Mouse (Mus musculus): Measurements from ENCODE around the gene Gm45062. TPM values are rescaled to one million over a fixed set of nuclear protein-coding genes. Genes with fewer than 3 reads are reported as not detected.

The Gm45062 gene
- polyA plus RNA-seq, 1 experiment from 2014 or later: 9.0 TPM

DNA sequence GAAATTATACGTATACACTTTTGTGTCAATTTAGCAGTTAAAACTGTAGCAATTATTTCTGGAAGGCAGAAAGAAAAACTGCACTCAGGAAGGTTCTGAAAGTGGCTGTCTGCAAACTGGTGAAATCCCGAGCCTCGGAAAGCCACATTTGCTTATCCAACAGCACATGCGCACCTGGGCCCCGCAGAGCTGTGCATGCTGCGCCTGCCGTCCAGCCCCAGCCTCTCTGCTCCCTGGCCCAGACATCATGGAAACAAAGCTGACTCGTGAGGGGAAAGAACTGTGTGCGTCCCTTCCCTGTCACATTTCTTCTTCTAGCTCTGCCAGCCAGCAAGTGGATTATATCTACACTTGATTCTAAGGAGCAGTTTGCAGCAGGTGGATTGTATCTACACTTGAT, 154.8 kb downstream of the Gm45062 start:
- Histone ChIP-seq H3K4me3 (no peak overlapping the region), H3K36me3 (no peaks in the 10 kb centered on the region), H3K9me3 (replicated peaks) (no peaks in the 10 kb centered on the region), H3K27me3 (ENCODE audit: low read depth, poor library complexity, severe bottlenecking) (no peaks in the 10 kb centered on the region), H3K4me1 (0 out of 2 replicates have a peak, but pooled peaks cover 5% of the 10 kb centered on the region), H3K27ac (replicated peaks) (no peak overlapping the region)
- no peak for DNase-seq (ENCODE audit: low spot score)
- WGBS: 59% methylated on average over 9 of the region's 9 CpGs

- Histone ChIP-seq H3K27me3 (ENCODE audit: low read depth, poor library complexity, severe bottlenecking) (no peaks in the 10 kb centered on the region), H3K9me3 (replicated peaks) (no peaks in the 10 kb centered on the region), H3K4me3 (no peak overlapping the region), H3K36me3 (no peaks in the 10 kb centered on the region), H3K27ac (replicated peaks) (no peak overlapping the region), H3K4me1 (0 out of 2 replicates have a peak, but pooled peaks cover 5% of the 10 kb centered on the region)
- DNase-seq (ENCODE audit: low spot score): no peak
- 73% methylated on average over 5 of the region's 5 CpGs for WGBS
These were observed 156.6 kb downstream of the Gm45062 start for GRCm38 (mm10) chr6:8415823-8416222.

GRCm38 (mm10) chr6:8416802-8417569, 157.7 kb downstream of the Gm45062 start:
- Histone ChIP-seq H3K4me1 (0 out of 2 replicates have a peak, but pooled peaks cover 5% of the 10 kb centered on the region), H3K27ac (replicated peaks) (no peak overlapping the region)

DNA sequence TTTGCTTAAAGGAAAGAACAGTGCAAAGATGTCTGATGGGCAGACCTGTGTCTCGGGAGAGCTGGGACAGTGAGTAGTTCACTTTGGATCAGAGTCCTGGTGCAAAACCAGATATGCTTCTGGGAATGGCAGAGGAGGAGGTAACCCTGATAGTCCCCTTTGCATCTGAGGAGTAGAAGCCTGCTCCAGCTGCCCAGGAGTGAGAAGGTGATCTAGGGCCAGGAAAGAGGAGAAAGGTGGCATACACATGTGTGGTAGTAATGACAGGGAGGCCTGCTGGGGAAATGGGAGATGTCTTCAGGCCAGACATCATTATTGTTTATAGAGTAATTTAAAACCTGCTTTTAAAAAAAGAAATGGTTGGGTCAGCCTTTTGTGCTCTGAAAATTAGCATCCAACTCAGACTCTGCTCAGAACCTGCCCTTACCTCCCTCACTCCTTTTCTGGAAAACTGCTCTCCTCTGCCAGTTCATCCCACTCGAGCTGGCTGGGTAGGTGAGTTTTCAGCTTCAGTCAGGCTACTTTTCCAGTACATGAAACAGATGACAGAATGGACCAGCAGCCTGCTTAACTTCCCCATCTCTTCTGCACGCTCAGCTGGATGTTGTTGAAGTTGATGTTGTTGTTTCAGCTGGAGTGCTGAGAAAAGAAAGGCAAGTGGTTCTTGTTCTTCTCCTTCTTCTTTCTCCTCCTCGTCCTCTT, 160.4 kb downstream of the Gm45062 start:
- DNase-seq (ENCODE audit: low spot score): no peak
- no peaks in the 10 kb centered on the region for H3K27me3 ChIP-seq (ENCODE audit: low read depth, poor library complexity, severe bottlenecking)
- WGBS: 73% methylated on average over 4 of the region's 4 CpGs
- H3K4me1 ChIP-seq: no peaks in the 10 kb centered on the region
- no peaks in the 10 kb centered on the region for H3K9me3 ChIP-seq (replicated peaks)
- no peak overlapping the region for H3K4me3 ChIP-seq
- H3K27ac ChIP-seq (replicated peaks): no peak overlapping the region
- no peaks in the 10 kb centered on the region for H3K36me3 ChIP-seq

More at GRCm38 (mm10) chr6:8416802-8417569, 157.7 kb downstream of the Gm45062 start:
- no peaks in the 10 kb centered on the region for H3K27me3 ChIP-seq (ENCODE audit: low read depth, poor library complexity, severe bottlenecking)
- H3K9me3 ChIP-seq (replicated peaks): no peaks in the 10 kb centered on the region
- H3K36me3 ChIP-seq: no peaks in the 10 kb centered on the region
- DNase-seq (ENCODE audit: low spot score): no peak
- WGBS: 84% methylated on average over 8 of the region's 8 CpGs
- H3K4me3 ChIP-seq: no peak overlapping the region

GRCm38 (mm10) chr6:8420187-8420503, 160.9 kb downstream of the Gm45062 start:
- H3K27ac ChIP-seq (replicated peaks): no peak overlapping the region
- no peak for DNase-seq (ENCODE audit: low spot score)
- 83% methylated on average over 1 of the region's 1 CpGs for WGBS
- H3K27me3 ChIP-seq (ENCODE audit: low read depth, poor library complexity, severe bottlenecking): no peaks in the 10 kb centered on the region
- no peak overlapping the region for H3K4me3 ChIP-seq
- H3K36me3 ChIP-seq: no peaks in the 10 kb centered on the region
- H3K4me1 ChIP-seq: no peaks in the 10 kb centered on the region
- H3K9me3 ChIP-seq (replicated peaks): no peaks in the 10 kb centered on the region

- H3K36me3 ChIP-seq: no peaks in the 10 kb centered on the region
- H3K9me3 ChIP-seq (replicated peaks): no peaks in the 10 kb centered on the region
- WGBS: 87% methylated on average over 5 of the region's 5 CpGs
- H3K4me1 ChIP-seq: no peaks in the 10 kb centered on the region
- no peak overlapping the region for H3K27ac ChIP-seq (replicated peaks)
- no peak for DNase-seq (ENCODE audit: low spot score)
- H3K27me3 ChIP-seq (ENCODE audit: low read depth, poor library complexity, severe bottlenecking): no peaks in the 10 kb centered on the region
- H3K4me3 ChIP-seq: no peak overlapping the region
These were observed 162.2 kb downstream of the Gm45062 start for GRCm38 (mm10) chr6:8421421-8421820.

- Histone ChIP-seq H3K27ac (replicated peaks) (no peak overlapping the region), H3K27me3 (ENCODE audit: low read depth, poor library complexity, severe bottlenecking) (no peaks in the 10 kb centered on the region), H3K36me3 (no peaks in the 10 kb centered on the region), H3K9me3 (replicated peaks) (no peaks in the 10 kb centered on the region), H3K4me3 (no peak overlapping the region), H3K4me1 (no peaks in the 10 kb centered on the region)
- no peak for DNase-seq (ENCODE audit: low spot score)
- WGBS: 85% methylated on average over 10 of the region's 10 CpGs
These were observed 162.8 kb downstream of the Gm45062 start for GRCm38 (mm10) chr6:8421959-8422581.

- no peaks in the 10 kb centered on the region for H3K9me3 ChIP-seq (replicated peaks)
- H3K4me1 ChIP-seq: no peaks in the 10 kb centered on the region
- no peak overlapping the region for H3K27ac ChIP-seq (replicated peaks)
- H3K27me3 ChIP-seq (ENCODE audit: low read depth, poor library complexity, severe bottlenecking): no peaks in the 10 kb centered on the region
- H3K36me3 ChIP-seq: no peaks in the 10 kb centered on the region
- DNase-seq (ENCODE audit: low spot score): no peak
- no peak overlapping the region for H3K4me3 ChIP-seq
- WGBS: 85% methylated on average over 2 of the region's 2 CpGs
These were observed 163.9 kb downstream of the Gm45062 start for GRCm38 (mm10) chr6:8423142-8423541.

- Histone ChIP-seq H3K4me3 (no peak overlapping the region), H3K4me1 (no peaks in the 10 kb centered on the region), H3K36me3 (no peaks in the 10 kb centered on the region), H3K27ac (replicated peaks) (no peak overlapping the region), H3K9me3 (replicated peaks) (no peaks in the 10 kb centered on the region), H3K27me3 (ENCODE audit: low read depth, poor library complexity, severe bottlenecking) (no peaks in the 10 kb centered on the region)
- WGBS: 89% methylated on average over 5 of the region's 5 CpGs
- DNase-seq (ENCODE audit: low spot score): no peak
These were observed 168.4 kb downstream of the Gm45062 start for GRCm38 (mm10) chr6:8427692-8428091.

DNA sequence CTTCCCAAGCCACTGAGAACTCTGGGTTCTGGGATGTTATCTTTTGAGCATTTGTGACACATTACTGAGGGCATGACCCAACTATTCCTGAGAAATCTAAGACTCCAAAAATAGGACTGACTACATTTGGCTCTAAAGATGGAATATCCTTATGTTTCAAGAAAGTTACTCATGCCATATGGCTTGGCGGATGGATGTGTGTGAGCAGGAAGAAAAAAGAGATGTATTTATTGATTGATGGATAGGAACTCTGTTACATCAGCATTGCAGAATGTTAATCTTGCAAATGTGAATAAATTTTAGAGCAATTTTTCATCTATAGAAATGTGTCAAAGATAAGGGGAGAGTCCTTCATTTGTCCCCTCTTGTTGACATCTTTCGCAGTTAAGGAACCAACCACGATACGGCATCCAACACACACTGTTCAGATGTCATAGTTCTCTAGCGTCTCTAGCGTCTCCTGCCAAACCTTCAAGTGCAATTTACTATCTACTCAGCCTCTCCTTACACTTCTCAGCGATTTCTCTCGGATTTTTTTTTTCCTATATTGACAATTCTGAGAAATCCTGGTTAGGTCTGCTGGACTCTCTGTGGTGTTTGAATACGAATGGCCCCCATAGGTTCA, 171.5 kb downstream of the Gm45062 start:
- Histone ChIP-seq H3K36me3 (no peaks in the 10 kb centered on the region), H3K27ac (replicated peaks) (no peak overlapping the region), H3K27me3 (ENCODE audit: low read depth, poor library complexity, severe bottlenecking) (no peaks in the 10 kb centered on the region), H3K9me3 (replicated peaks) (no peaks in the 10 kb centered on the region), H3K4me3 (no peak overlapping the region), H3K4me1 (no peaks in the 10 kb centered on the region)
- DNase-seq (ENCODE audit: low spot score): no peak
- 92% methylated on average over 9 of the region's 9 CpGs for WGBS

DNA sequence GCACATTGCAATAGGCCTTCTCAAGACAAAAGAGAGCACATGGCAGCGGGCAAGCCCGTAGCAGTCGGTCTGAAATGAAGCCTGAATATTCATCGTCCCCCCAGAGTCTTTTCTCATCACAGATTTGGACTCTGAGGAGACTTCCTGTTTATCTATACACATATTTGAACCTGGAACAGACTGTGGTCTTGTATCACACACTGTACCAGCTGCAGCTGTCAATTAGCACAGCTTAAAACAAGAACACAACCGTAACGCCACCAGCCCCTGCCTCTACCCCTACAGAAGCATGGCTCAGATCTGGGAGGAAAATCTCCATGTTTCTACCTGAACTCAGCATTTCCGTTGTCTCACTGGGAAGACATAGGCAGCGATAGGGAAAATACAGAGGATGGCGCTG, 173.9 kb downstream of the Gm45062 start:
- Histone ChIP-seq H3K9me3 (replicated peaks) (no peaks in the 10 kb centered on the region), H3K27me3 (ENCODE audit: low read depth, poor library complexity, severe bottlenecking) (no peaks in the 10 kb centered on the region), H3K27ac (replicated peaks) (no peak overlapping the region), H3K4me1 (no peaks in the 10 kb centered on the region), H3K4me3 (no peak overlapping the region), H3K36me3 (no peaks in the 10 kb centered on the region)
- WGBS: 89% methylated on average over 9 of the region's 9 CpGs
- no peak for DNase-seq (ENCODE audit: low spot score)

DNA sequence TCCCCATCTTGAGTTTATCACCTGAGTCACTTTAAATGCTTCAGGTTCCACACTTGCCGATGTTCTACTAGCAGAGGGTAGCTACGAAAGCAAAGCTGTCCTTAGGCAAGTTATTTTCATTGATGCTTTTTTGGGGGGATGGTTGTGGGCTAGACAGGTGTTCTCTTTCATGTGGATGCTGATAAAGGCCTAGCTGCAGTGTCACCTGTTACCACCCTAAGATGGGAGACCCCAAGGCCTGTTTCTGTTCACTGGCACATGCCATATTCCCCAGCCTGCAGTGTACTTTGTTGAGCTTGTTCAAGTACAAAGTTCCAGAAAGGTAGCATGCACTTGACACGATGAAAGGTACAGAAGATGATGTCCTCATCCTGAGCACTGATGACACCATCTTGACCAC, 178.7 kb downstream of the Gm45062 start:
- 90% methylated on average over 3 of the region's 3 CpGs for WGBS
- Histone ChIP-seq H3K27ac (replicated peaks) (no peak overlapping the region), H3K9me3 (replicated peaks) (0 out of 2 replicates have a peak, but pooled peaks cover 5% of the 10 kb centered on the region), H3K36me3 (no peaks in the 10 kb centered on the region), H3K27me3 (ENCODE audit: low read depth, poor library complexity, severe bottlenecking) (no peaks in the 10 kb centered on the region), H3K4me3 (no peak overlapping the region), H3K4me1 (no peaks in the 10 kb centered on the region)
- DNase-seq (ENCODE audit: low spot score): no peak

All from midbrain, embryonic 10.5 days (tissue).